Mouse (Mus musculus) cerebellum, adult 18-20 months (tissue): Measurements from ENCODE around the gene Pdss2.
A peak's percentile ranks its signal among the peaks of the same experiment; 100 is the strongest.

Experiments used
- DNase-seq, 2 experiments: peaks; one replicate each; pipeline ENCODE4 v3.0.0; 2021

Pdss2 gene

GRCm38 (mm10) chr10:43312658-43313417 lies 91.6 kb downstream of the Pdss2 start:
- no peak for DNase-seq

- DNase-seq = no peak
Observed at GRCm38 (mm10) chr10:43315228-43315627, 93.9 kb downstream of the Pdss2 start.

GRCm38 (mm10) chr10:43317327-43317951 lies 96.2 kb downstream of the Pdss2 start:
- no peak for DNase-seq

- DNase-seq = no peak
Observed at GRCm38 (mm10) chr10:43321019-43321418, 99.7 kb downstream of the Pdss2 start.

- no peak for DNase-seq
Observed at GRCm38 (mm10) chr10:43322446-43323178, 101.3 kb downstream of the Pdss2 start.

- DNase-seq = no peak
Observed at GRCm38 (mm10) chr10:43323386-43323785, 102.1 kb downstream of the Pdss2 start.

GRCm38 (mm10) chr10:43329813-43330212 lies 108.5 kb downstream of the Pdss2 start:
- DNase-seq = no peak

- no peak for DNase-seq
Observed at GRCm38 (mm10) chr10:43330691-43331090, 109.4 kb downstream of the Pdss2 start.

- peak in 1 of 2 experiments; percentile 11 for DNase-seq
Observed at GRCm38 (mm10) chr10:43331931-43332701, 110.8 kb downstream of the Pdss2 start.

- DNase-seq = no peak
Observed at GRCm38 (mm10) chr10:43335874-43336273, 114.6 kb downstream of the Pdss2 start.

- no peak for DNase-seq
Observed at GRCm38 (mm10) chr10:43337110-43337509, 115.8 kb downstream of the Pdss2 start.

GRCm38 (mm10) chr10:43339811-43340210 lies 118.5 kb downstream of the Pdss2 start:
- no peak for DNase-seq

- no peak for DNase-seq
Observed at GRCm38 (mm10) chr10:43349718-43350117, 128.4 kb downstream of the Pdss2 start.

- DNase-seq = no peak
Observed at GRCm38 (mm10) chr10:43357884-43358283, 136.6 kb downstream of the Pdss2 start.

GRCm38 (mm10) chr10:43362947-43363346 lies 141.7 kb downstream of the Pdss2 start:
- DNase-seq = no peak

- DNase-seq = peak; percentile 72 to 81
Observed at GRCm38 (mm10) chr10:43363431-43363851, 142.2 kb downstream of the Pdss2 start.

- DNase-seq = no peak
Observed at GRCm38 (mm10) chr10:43365909-43366308, 144.6 kb downstream of the Pdss2 start.

- DNase-seq = no peak
Observed at GRCm38 (mm10) chr10:43368611-43369010, 147.3 kb downstream of the Pdss2 start.

- peak; percentile 76 to 85 for DNase-seq
Observed at GRCm38 (mm10) chr10:43372315-43372714, 151.0 kb downstream of the Pdss2 start.

- peak in 1 of 2 experiments; percentile 22 for DNase-seq
Observed at GRCm38 (mm10) chr10:43373035-43373434, 151.7 kb downstream of the Pdss2 start.

- no peak for DNase-seq
Observed at GRCm38 (mm10) chr10:43373666-43374065, 152.4 kb downstream of the Pdss2 start.

GRCm38 (mm10) chr10:43375286-43375685 lies 154.0 kb downstream of the Pdss2 start:
- DNase-seq = no peak

GRCm38 (mm10) chr10:43376749-43377148 lies 155.5 kb downstream of the Pdss2 start:
- no peak for DNase-seq
